Mouse (Mus musculus) heart, adult 11 months (tissue): ENCODE measurements at regions not wholly inside any gene's neighbourhood (a gene's known extent, or its start where the extent isn't known, plus 50 kb on each side); places are given as distances from the start of the nearest gene placed in this dataset.

ENCODE experiments used
- DNase-seq: peaks from one replicate; pipeline ENCODE4 v3.0.0; 2022

GRCm38 (mm10) chr8:115806579-115806978 is 99.0 kb upstream of the Maf start:
- peak; percentile 85 for DNase-seq

DNA sequence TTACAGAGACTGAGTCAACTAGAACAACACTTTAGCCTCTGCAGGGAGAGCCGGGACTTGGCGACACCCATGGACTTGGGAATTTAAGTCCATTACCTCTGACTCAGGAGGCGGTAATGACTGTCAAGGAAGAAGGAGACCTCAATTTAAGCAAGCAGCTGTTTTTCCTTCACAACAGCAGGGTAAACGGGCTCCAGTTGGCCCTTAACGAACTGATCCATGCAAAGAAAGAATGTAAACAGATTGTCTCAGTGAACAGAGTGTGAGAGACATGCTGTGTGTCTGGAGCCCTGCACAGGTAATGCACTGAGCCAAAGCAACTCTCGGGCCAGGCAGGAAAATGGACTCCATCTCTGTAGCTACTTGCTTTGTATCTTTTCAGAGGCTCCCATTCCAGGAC is 98.5 kb upstream of the Maf start:
- DNase-seq: peak; percentile 52

DNA sequence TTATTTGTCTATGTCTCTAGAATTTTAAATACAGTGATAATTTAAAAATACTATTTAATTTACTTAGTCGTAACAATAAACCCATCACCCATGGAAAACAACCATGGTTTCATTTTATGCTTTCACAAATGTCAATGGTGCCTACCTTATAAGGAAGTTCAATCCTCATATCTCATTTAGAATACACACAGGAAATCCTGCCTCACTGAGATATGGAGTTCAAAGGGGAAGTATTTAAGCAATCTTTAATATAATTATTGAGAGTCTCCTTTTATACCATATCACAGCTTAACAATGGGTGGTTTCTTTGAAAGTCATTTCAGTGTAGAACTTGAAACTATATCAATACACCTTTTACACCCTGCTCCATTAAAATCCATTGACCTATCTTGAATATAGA is 86.0 kb upstream of the Maf start:
- DNase-seq: no peak

- DNase-seq: peak; percentile 88
Observed at GRCm38 (mm10) chr8:115788421-115788820, 80.8 kb upstream of the Maf start.

DNA sequence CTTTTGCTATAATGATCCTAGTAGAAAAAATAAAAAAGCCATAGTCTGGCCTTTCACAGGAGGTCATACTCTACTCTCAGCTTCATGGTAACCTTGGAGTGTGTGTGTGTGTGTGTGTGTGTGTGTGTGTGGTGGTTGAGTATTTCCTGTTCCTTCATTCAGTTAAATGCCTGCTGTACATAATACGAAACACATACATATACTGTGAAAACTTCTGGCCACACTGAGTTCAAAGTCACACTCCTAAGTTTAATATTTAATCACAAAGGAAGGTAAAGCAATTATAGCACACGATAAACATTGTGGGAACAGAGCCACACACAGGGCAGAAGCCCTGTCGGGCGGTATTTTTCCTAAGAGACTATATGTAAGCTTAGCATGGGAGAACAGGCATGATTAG is 78.6 kb upstream of the Maf start:
- peak; percentile 37 for DNase-seq

DNA sequence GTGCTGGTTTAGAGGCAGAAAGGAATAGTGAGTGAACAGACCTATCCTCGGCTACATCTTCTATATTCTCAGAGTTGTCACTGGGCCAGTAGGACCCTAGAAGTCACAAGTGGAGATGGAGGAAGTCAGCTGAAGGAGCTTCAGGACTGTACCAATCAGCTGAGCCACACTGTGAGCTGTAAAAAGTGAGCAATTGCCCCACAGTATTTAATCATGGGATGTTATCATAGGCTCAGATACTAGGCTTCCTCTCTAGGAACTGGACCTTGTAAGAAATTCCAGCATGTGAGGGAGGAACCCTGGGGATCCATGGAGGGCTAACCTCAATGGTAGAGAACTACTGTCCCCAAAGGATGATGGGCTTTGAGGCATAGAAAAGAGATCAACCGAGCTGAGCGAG is 78.2 kb upstream of the Maf start:
- DNase-seq: peak; percentile 60

DNA sequence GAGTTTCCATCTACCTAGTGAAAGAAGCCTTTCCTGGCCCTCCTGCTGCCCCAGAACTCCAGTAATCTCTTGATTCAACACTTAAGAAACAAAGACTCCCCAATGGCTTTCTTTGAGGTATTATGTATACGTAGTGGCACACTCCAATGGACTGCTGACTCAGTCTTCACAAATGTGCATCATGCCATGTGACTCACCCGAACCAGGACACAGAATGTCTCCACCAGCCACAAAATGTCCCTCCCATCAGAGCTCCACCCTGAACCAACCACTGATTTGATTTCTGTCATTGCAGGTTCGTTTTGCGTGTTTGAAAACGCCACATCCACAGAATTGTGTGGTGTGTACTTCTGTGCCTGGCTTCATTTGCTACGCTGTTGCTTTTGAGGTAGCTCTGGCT is 75.8 kb upstream of the Maf start:
- peak; percentile 80 for DNase-seq

- DNase-seq: no peak
Observed at GRCm38 (mm10) chr8:115778433-115778832, 70.8 kb upstream of the Maf start.

DNA sequence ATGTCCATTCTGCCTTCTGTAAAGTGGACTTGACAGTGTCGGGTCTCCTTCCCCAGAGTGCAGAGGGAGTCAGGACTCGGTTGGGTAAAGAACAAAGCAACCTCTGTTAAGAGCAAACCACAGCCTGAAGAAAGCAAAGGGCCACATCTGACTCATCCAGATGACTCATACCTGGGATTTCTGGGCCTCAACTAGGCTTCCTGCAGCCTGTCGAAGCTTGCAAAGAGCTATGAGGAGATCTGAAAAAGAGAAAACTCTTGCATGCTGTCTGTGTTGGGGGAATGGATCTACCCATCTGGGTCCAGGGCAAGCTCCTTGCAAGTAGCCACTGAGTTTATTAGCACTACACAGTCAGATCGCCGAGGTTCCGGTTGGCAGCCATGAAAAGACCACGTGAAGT is 63.5 kb upstream of the Maf start:
- DNase-seq: peak; percentile 71

DNA sequence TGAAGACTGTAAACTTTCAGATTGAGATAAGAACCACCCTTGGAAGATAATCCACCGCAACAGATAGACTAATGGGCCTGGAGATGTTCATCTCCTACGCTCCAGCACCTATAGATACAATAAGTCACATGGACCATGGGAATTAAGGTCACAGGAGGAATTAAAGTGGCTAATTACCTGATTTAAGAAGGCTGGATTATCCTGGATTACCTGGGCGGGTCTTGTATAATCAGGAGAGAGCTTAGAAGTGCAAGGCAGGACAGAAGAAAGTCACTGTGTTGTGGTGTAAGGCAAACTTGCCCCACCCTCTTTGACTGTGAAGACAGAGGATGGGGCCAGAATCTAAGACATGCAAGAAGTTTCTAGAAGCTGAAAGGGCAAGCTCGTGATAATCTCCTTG is 61.0 kb upstream of the Maf start:
- DNase-seq: no peak

GRCm38 (mm10) chr8:115766218-115766898 is 58.8 kb upstream of the Maf start:
- peak; percentile 95 for DNase-seq

- peak; percentile 43 for DNase-seq
Observed at GRCm38 (mm10) chr8:115764551-115764950, 57.0 kb upstream of the Maf start.

GRCm38 (mm10) chr8:115758011-115758410 is 50.4 kb upstream of the Maf start:
- peak; percentile 3 for DNase-seq
